Mouse (Mus musculus): ENCODE results near the gene Tmem9b. TPM values are rescaled to one million over a fixed set of nuclear protein-coding genes. Genes with fewer than 3 reads are reported as not detected.

Tmem9b gene
- 48.1 and 51.9 TPM in 2 replicates for polyA plus RNA-seq (2012; rRNA removed)

DNA sequence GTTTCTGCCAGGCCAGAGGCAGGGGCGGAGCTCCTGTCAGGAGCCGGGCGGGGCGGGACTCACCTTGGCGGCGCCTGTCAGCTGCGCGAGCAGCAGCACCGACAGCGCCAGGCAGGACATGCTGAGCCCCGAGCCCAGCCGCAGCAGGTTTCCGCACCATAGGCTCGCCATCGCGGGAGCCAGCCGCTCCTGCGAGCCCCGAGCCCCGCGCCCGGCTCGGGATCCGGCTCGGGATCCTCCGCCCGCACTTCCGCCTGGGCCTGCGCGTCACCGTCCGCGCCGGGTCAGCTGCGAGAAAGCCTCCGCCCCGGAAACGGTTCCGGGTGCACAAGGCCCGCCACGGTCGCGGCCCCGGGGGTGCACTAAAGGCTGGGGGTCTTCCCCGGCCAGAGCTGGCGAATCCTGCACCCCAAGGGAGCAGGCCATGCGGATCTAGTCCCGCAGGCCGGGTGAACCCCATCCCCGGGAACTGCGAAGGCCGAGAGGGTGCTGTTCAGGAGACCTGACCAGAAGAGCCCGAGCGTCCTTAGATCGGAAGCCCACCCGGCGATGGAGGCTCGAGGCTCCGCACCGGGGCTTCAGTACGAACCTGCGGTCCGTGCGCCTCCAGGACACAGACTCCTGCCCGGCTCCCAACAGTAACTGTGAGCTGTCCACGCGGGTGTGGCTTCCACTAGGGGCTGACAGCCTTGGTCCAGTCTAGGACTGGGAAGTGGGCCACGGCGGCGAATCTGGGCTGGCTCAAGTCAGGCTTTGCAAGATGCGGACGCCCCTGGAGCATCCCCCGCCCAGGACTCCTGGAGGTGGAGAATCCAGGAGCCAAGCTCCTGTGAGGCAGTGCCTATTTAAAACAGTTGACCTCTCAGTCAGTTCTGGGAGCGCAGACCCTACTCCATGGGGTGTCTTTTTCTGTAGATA, at the start of gene Tmem9b:
TSS of gene Tmem9b (minus strand) at position 868 of the 918 bp plus-strand sequence.
- DNase-seq (ENCODE audit: low read depth) = no peak

GRCm38 (mm10) chr7:109800626-109801025, 48.0 kb upstream of the Tmem9b start:
- no peak for DNase-seq (ENCODE audit: low read depth)

- DNase-seq (ENCODE audit: low read depth) = no peak
Measured at GRCm38 (mm10) chr7:109799168-109799567, 46.5 kb upstream of the Tmem9b start.

DNA sequence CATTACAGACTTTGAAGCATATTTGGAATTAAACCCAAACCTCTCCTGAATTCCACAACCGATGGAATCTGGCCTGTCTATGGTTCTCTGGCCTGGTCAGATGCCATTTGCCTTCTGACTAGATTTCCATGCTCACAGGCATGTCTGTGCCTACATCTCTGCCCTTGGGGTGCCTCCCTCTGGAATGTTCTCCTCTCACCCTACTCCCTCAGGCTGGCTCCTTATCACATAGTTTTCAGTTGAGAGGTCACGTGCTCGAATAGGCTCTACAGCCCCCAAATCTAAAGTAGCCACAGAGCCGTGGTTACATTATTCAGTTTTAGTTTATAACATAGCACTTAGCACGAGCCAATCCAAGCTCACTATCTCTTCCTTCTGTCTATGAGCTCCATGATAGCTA, 42.9 kb upstream of the Tmem9b start:
- no peak for DNase-seq (ENCODE audit: low read depth)

DNA sequence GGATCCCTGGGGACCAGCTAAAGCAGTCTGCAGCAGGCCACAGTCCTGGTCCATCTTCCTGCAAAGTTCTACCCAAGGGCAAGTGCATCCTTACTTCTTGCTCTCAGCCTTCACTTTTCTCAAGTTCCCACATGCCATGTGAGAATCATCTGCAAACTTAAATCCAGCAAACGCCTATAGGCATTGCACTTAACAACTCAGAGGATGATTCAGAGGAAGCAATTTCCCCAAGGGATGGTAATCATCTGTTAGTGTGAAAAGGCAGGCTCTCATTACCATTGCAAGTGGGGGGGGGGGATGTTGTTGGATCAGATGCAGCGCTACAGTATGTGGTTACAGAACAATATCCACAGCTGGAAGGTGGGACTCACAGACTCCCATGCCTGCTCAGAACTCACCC, 41.9 kb upstream of the Tmem9b start:
- DNase-seq (ENCODE audit: low read depth) = no peak

- DNase-seq (ENCODE audit: low read depth) = no peak
Measured at GRCm38 (mm10) chr7:109792759-109793158, 40.1 kb upstream of the Tmem9b start.

DNA sequence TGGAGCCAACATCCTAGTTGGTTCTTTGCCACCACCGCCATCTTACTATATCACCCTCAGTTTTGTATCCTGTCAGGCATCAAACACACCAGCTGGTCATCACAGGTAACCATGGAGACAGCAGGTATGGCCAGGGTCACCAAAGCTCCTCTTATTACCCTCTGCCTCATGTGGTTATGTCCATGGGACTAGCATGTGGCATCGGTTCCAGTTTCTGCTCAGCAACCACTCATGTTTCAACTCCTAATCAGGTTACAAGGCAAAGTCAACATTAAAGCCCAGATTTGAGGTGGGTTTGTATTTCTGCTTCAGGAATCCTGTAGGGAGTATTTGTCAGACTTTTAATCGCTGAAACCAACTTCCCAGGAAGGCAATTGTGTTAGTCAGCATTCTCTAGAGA, 38.1 kb upstream of the Tmem9b start:
- no peak for DNase-seq (ENCODE audit: low read depth)

DNA sequence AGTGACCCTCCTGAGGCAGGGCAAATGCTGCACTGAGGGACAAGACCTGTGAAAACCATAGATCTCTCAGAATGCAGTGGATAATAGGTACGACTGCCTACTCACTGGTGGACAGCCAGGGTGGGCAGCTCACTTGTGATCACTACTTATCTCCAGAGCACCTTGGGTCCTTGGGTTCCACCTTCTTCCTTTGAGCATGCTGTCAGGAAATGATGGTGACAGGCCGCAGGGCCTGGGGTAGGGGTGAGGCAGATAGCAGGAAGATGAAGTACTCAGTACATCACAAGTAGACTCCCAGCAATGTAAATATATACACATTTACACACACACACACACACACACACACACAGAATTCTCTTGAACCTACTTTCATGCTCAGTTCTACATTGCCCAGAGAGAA, 35.2 kb upstream of the Tmem9b start:
- DNase-seq (ENCODE audit: low read depth) = no peak

- DNase-seq (ENCODE audit: low read depth) = no peak
Measured at GRCm38 (mm10) chr7:109783281-109783680, 30.6 kb upstream of the Tmem9b start.

- no peak for DNase-seq (ENCODE audit: low read depth)
Measured at GRCm38 (mm10) chr7:109781470-109782203, 29.0 kb upstream of the Tmem9b start, which contains the start of gene Nrip3. Gene Nrip3 (minus strand): TSS chr7:109782025.

- DNase-seq (ENCODE audit: low read depth) = no peak
Measured at GRCm38 (mm10) chr7:109781087-109781469, 28.4 kb upstream of the Tmem9b start.

GRCm38 (mm10) chr7:109772251-109772650, 19.6 kb upstream of the Tmem9b start:
- no peak for DNase-seq (ENCODE audit: low read depth)

DNA sequence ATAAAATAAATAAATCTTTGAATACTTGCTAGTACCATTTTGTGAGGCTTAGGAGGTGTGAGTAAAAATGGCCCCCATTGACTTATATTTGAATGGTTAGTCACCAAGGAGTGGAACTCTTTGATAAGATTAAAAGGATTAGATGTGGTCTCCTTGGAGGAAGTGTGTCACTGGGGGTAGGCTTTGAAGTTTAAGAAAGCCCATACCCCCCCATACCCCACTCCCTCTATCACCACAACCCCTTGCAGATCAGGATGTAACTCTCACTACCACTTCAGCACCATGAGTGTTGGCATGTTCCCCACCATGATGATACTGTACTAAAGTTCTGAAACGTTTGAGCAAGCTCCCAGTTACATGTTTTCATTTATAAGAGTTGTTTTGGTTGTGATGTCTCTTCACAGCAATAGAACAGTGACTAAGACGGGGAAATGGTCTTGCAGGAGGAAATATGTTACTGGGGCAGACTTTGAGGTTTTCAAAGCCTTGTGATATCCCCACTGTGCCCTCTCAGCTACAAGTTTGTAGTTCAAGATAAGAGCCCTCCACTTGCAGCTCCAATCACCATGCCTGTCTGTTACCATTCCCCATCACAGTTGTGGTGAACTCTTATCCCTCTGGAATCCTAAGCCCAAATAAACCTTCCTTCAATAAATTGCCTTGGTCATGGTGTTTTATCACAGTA, 16.2 kb upstream of the Tmem9b start:
- DNase-seq (ENCODE audit: low read depth) = no peak

DNA sequence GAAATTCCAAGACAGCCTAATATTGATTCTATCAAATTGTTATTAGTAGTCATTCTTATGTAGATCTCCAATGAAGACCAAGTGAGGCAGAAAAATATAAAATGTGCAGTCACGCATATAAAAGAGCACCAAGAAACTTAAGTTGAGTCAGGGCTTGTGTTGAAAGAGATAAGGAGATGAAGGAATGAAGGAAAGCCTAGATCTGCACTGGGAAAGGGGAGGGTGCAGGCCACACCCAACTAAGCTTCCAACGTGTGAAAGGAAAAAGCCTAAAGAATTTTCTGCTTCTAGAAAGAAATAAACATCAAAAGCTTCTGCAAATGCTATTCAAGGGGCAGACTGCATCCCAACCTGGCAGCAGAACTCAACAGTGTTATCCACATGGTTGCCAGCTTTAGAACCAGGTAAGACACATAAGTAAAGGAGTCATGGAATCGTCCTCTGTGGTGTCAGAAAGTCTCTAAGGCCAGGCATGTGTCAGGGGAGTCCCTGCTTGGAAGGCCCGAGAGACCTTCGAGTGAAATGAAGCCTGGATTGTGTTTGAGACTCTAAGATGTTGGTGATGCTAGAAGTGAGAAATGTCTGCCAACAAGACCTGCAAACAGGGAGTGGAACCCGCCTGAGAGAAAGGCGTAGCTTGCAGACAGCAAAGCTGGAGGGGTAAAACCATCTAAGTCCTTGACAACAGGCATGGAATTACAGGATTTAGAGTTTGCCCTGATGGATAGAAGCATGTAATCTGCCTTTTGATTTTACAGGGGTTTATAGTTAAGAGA, 15.1 kb upstream of the Tmem9b start:
- no peak for DNase-seq (ENCODE audit: low read depth)

- no peak for DNase-seq (ENCODE audit: low read depth)
Measured at GRCm38 (mm10) chr7:109764009-109764408, 11.3 kb upstream of the Tmem9b start.

- no peak for DNase-seq (ENCODE audit: low read depth)
Measured at GRCm38 (mm10) chr7:109756291-109756690, 3.6 kb upstream of the Tmem9b start.

DNA sequence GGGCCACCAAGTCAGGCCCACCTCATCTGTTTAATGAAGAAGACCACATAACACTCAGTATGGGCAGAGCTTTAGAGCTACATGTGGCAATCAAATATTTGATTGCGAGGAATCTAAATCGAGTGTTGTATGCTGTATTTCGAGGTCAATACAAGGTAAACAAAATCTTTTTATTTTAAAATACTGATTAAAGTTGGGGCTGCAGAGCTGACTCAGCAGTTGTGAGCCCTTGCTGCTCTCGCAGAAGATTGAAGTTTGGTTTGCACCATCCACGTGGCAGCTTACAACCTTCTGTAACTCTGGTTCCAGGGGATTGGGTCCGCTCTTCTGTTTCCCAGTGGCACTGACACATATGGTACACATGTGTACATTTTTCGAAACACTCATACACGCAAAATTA, 1.4 kb upstream of the Tmem9b start:
- DNase-seq (ENCODE audit: low read depth) = no peak

GRCm38 (mm10) chr7:109751427-109752007, 1.2 kb downstream of the Tmem9b start:
- no peak for DNase-seq (ENCODE audit: low read depth)

- no peak for DNase-seq (ENCODE audit: low read depth)
Measured at GRCm38 (mm10) chr7:109747747-109748146, 4.9 kb downstream of the Tmem9b start.

DNA sequence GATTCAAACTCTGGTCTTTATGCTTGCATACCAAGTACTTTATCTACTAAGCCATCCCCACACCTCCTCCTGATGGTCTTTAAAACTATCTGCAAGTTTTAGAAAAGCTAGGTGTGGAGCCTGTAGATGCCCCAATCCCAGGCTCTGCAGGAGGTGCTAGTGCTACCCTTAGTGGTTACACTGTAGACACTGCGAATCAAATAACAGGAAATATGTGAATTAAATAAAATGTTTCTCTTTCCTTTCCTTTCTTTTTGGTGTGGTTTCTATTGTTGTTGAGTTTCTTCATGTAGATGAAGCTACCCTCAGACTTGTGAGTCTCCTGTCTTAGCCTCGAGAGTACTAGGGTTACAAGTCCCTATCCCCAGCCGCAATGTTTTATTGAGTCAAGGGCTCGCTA, 11.0 kb downstream of the Tmem9b start:
- no peak for DNase-seq (ENCODE audit: low read depth)

DNA sequence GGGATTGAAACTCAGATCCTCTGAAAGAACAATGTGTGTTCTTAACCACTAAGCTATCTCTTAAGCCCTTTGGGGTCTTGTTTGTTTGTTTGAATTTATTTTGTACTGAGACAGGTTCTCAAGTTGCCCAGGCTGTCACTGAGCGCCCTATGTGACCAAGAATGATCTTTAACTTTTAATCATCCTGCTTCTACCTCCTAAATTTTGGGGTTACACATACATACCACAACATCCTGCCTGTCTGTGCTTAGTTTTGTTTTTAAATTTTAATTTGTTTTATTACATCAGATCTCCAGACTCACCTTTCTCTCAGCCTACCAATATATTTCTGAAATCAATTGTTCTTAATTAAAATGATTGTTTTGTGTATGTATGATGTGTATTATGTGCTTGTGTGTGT, 11.6 kb downstream of the Tmem9b start:
- DNase-seq (ENCODE audit: low read depth) = no peak

Data from gonadal fat pad, adult 2 months (tissue).